Mouse (Mus musculus): ENCODE measurements around the gene Klrb1f. TPM values are rescaled to one million over a fixed set of nuclear protein-coding genes. Genes with fewer than 3 reads are reported as not detected.

Klrb1f gene
- total RNA-seq, 2 experiments from 2014 or later = not detected

Other genes with a start within 250 kb of the Klrb1f start
- not detected for gene Gm44511, start 219.6 kb upstream of the Klrb1f start, total RNA-seq (2021)
- gene Klrb1b, start 219.6 kb upstream of the Klrb1f start, total RNA-seq (2021) = not detected
- not detected for gene Clec2i, start 158.3 kb upstream of the Klrb1f start, total RNA-seq (2021)
- under 1 TPM in 1 of 2 experiments, not detected in 1; 0.27 TPM for gene BC035044, start 154.8 kb upstream of the Klrb1f start, total RNA-seq (2021)
- gene Clec2g, start 111.5 kb upstream of the Klrb1f start, total RNA-seq (2021) = 1 to 10 TPM; 3.7 to 4.0 TPM
- under 1 TPM; 0.13 to 0.16 TPM for gene Clec2e, start 55.0 kb downstream of the Klrb1f start, total RNA-seq (2021)
- 10 to 100 TPM; 61.8 to 71.7 TPM for gene Clec2d, start 134.7 kb downstream of the Klrb1f start, total RNA-seq (2021)
- gene Cd69, start 229.5 kb downstream of the Klrb1f start, total RNA-seq (2021) = under 1 TPM in 1 of 2 experiments, not detected in 1; 0.19 TPM